Mouse (Mus musculus) forebrain, postnatal 0 days (tissue): ENCODE data around the gene Otog. TPM values are rescaled to one million over a fixed set of nuclear protein-coding genes. Genes with fewer than 3 reads are reported as not detected.
A peak's percentile ranks its signal among the peaks of the same experiment; 100 is the strongest.

Experiments used
- ATAC-seq: fragments of 200-750 bp; cut with Nextera tagmentation; 2 replicates; pipeline ENCODE4 v1.8.0; 2017; ENCODE audit warnings: mild to moderate bottlenecking, moderate library complexity
- DNase-seq: peaks from one replicate; pipeline ENCODE4 v3.0.0-alpha.2; 2015
- H3K27ac ChIP-seq: fragments of 300-500 bp; sonication (generic); 2 replicates; pipeline ENCODE4 v1.5.1; 2014; ENCODE audit warnings: low read depth, mild to moderate bottlenecking, antibody characterized with exemption, low read length, moderate library complexity, mixed read lengths
- H3K27me3 ChIP-seq: fragments of 300-500 bp; sonication (generic); 2 replicates; pipeline ENCODE4 v1.6.1; 2014; ENCODE audit warnings: mild to moderate bottlenecking, low read length, mixed read lengths; ENCODE audit not compliant: insufficient read depth
- H3K36me3 ChIP-seq: fragments of 300-500 bp; sonication (generic); 2 replicates; pipeline ENCODE4 v1.6.1; 2014; ENCODE audit warnings: mild to moderate bottlenecking, moderate library complexity; ENCODE audit not compliant: insufficient read depth
- H3K4me1 ChIP-seq: fragments of 300-500 bp; sonication (generic); 2 replicates; pipeline ENCODE4 v1.6.1; 2014; ENCODE audit warnings: antibody characterized with exemption; ENCODE audit not compliant: insufficient read depth
- H3K4me2 ChIP-seq: fragments of 300-500 bp; sonication (generic); 2 replicates; pipeline ENCODE4 v1.6.1; 2014; ENCODE audit warnings: low read depth, mild to moderate bottlenecking, moderate library complexity
- H3K4me3 ChIP-seq: fragments of 300-500 bp; sonication (generic); 2 replicates; pipeline ENCODE4 v1.5.1; 2014; ENCODE audit warnings: low read depth, low read length, mixed read lengths
- H3K9ac ChIP-seq: fragments of 300-500 bp; sonication (generic); 2 replicates; pipeline ENCODE4 v1.6.1; 2014; ENCODE audit warnings: mild to moderate bottlenecking
- H3K9me3 ChIP-seq: fragments of 300-500 bp; sonication (generic); 2 replicates; pipeline ENCODE4 v1.6.1; 2016; ENCODE audit warnings: low read length
- CTCF ChIP-seq: sonication (generic); IDR thresholded peaks from 2 replicates; pipeline ENCODE4 v1.5.1; 2016; ENCODE audit warnings: antibody characterized with exemption, control low read depth, low read depth
- WGBS: fragments of 180-500 bp; shearing (Covaris S2); extraction: QIAGEN DNeasy Blood & Tissue Kit; methylation state at CpG from one replicate; pipeline ENCODE4 v1.1.7; 2014; 5-methylcytosine and 5-hydroxymethylcytosine counted together
- polyA plus RNA-seq: library from polyadenylated mRNA; unstranded; fragments of >200 nt; fragmentation: Nextera tagmentation; extraction: Ambion mirVana; gene quantifications from 2 replicates; pipeline ENCODE4 v1.2.1, GENCODE M21; 2015
- total RNA-seq: library from RNA; depleted of rRNA; stranded (reverse); fragments of >200 nt; gene quantifications from 2 replicates; pipeline ENCODE4 v1.2.3, GENCODE M21; 2014

The Otog gene
- total and polyA plus RNA-seq, 2 experiments from 2014 or later = 0.02 TPM; not detected in 1

GRCm38 (mm10) chr7:46296330-46296729 is 55.5 kb downstream of the Otog start:
- no peaks in the 10 kb centered on the region for H3K36me3 ChIP-seq
- no peak overlapping the region for H3K27ac ChIP-seq
- no peaks in the 10 kb centered on the region for H3K9me3 ChIP-seq
- H3K9ac ChIP-seq = no peak overlapping the region
- no peak overlapping the region for H3K4me3 ChIP-seq
- H3K27me3 ChIP-seq = no peaks in the 10 kb centered on the region
- 39% methylated on average over 6 of the region's 6 CpGs for WGBS
- ATAC-seq (no peak; the same call in 1 of the 2 replicates), DNase-seq (no peak)
- no peaks in the 10 kb centered on the region for H3K4me1 ChIP-seq
- H3K4me2 ChIP-seq = no peak overlapping the region
- TF ChIP-seq CTCF = no peak

DNA sequence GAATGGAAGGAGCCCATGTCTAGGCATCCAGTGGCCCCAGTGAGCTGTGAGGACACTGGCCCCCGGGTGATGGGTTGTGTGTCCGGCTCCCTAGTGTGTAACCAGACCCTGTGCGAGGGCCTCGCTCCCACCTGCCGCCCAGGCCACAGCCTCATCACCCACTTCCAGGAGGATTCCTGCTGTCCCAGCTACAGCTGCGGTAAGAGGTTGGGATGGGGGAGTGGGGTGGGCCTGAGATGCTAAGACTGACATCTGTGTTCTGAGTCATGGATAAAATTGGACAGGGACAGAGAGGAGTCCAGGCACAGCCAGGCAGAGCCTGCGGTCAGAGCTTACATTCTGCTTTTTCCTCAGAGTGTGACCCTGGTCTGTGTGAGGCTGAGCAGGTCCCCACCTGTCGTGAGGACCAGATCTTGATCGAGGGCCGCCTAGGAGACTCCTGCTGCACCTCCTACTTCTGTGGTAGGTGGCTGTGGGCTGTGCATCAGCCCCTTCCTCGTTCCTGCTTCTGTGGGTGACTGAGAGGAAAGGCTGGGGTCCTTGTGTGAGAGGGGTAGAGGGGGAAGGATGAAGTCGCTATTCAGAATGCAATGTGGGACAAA is 60.3 kb downstream of the Otog start:
- no peaks in the 10 kb centered on the region for H3K36me3 ChIP-seq
- no peak for TF ChIP-seq CTCF
- H3K9ac ChIP-seq = no peak overlapping the region
- ATAC-seq (no peak), DNase-seq (no peak)
- no peak overlapping the region for H3K27ac ChIP-seq
- H3K27me3 ChIP-seq = no peaks in the 10 kb centered on the region
- H3K4me1 ChIP-seq = no peaks in the 10 kb centered on the region
- no peak overlapping the region for H3K4me2 ChIP-seq
- WGBS = 81% methylated on average over 12 of the region's 12 CpGs
- no peak overlapping the region for H3K4me3 ChIP-seq
- no peaks in the 10 kb centered on the region for H3K9me3 ChIP-seq

DNA sequence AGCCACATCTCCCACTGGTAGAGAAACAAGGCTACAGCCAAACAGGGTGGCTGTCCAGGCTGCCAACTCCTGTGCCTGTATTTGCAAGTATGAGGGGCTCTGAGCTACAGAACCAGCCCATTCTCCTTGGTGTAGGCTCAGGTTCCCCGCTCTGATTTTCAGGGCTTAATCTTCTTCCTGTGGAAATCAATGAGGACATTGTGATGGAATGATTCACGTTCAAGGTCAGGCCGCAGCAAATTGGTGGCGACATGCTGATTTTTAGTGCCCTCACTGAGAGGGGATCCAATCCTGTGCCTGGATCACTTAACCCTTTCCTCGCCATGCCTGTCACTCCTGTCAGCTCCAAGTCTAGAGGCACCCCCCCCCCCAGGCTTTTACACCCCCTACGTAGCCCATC is 72.7 kb downstream of the Otog start:
- DNase-seq (no peak), ATAC-seq (no peak)
- H3K9me3 ChIP-seq = no peaks in the 10 kb centered on the region
- H3K36me3 ChIP-seq = no peaks in the 10 kb centered on the region
- H3K4me2 ChIP-seq = no peak overlapping the region
- no peaks in the 10 kb centered on the region for H3K27me3 ChIP-seq
- H3K27ac ChIP-seq = no peak overlapping the region
- H3K9ac ChIP-seq = no peak overlapping the region
- H3K4me3 ChIP-seq = no peak overlapping the region
- WGBS = 32% methylated on average over 6 of the region's 6 CpGs
- TF ChIP-seq CTCF = no peak
- no peaks in the 10 kb centered on the region for H3K4me1 ChIP-seq

GRCm38 (mm10) chr7:46314220-46315009 is 73.6 kb downstream of the Otog start:
- Histone ChIP-seq H3K9ac (no peak overlapping the region), H3K4me3 (no peak overlapping the region), H3K9me3 (no peaks in the 10 kb centered on the region), H3K27me3 (no peaks in the 10 kb centered on the region), H3K36me3 (no peaks in the 10 kb centered on the region), H3K4me2 (no peak overlapping the region), H3K4me1 (no peaks in the 10 kb centered on the region), H3K27ac (no peak overlapping the region)
- DNase-seq = no peak
- WGBS = 28% methylated on average over 6 of the region's 6 CpGs
- no peak for TF ChIP-seq CTCF
- ATAC-seq = no peak

GRCm38 (mm10) chr7:46315692-46316091 is 74.9 kb downstream of the Otog start:
- no peak for DNase-seq
- Histone ChIP-seq H3K27ac (no peak overlapping the region), H3K4me1 (no peaks in the 10 kb centered on the region), H3K4me2 (no peak overlapping the region), H3K9ac (no peak overlapping the region), H3K36me3 (no peaks in the 10 kb centered on the region), H3K9me3 (no peaks in the 10 kb centered on the region), H3K4me3 (no peak overlapping the region), H3K27me3 (no peaks in the 10 kb centered on the region)
- ATAC-seq = no peak
- no peak for TF ChIP-seq CTCF
- WGBS = 68% methylated on average over 4 of the region's 4 CpGs

DNA sequence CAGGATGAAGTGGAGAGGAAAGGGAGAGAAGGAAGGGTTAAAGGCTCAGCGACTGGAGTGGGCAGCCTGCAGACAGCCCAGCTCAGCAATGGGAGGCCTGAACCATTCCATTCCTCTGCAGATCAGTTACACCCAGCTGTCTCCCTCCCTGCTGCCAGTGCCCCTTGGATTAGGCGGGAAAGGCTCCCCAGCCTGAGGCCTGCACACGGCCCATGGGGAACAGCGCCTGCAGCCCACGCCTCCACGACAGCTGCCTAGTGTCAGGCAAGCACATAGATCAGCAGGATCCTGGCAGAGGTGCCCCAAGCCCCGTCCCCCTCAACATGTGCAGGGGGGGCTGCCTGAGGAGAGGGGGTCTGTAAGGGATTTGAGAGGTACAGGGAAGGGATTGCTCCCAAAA is 76.2 kb downstream of the Otog start:
- DNase-seq (peak; percentile 13), ATAC-seq (peak; percentile 70)
- no peak overlapping the region for H3K27ac ChIP-seq
- H3K4me1 ChIP-seq = no peaks in the 10 kb centered on the region
- no peak for TF ChIP-seq CTCF
- no peak overlapping the region for H3K4me2 ChIP-seq
- H3K27me3 ChIP-seq = no peaks in the 10 kb centered on the region
- no peaks in the 10 kb centered on the region for H3K36me3 ChIP-seq
- no peaks in the 10 kb centered on the region for H3K9me3 ChIP-seq
- H3K9ac ChIP-seq = no peak overlapping the region
- 20% methylated on average over 7 of the region's 7 CpGs for WGBS
- no peak overlapping the region for H3K4me3 ChIP-seq

GRCm38 (mm10) chr7:46321242-46321641 is 80.5 kb downstream of the Otog start:
- no peak for ATAC-seq
- no peaks in the 10 kb centered on the region for H3K36me3 ChIP-seq
- no peaks in the 10 kb centered on the region for H3K9me3 ChIP-seq
- no peaks in the 10 kb centered on the region for H3K4me1 ChIP-seq
- no peak for TF ChIP-seq CTCF
- no peak overlapping the region for H3K9ac ChIP-seq
- no peak overlapping the region for H3K4me3 ChIP-seq
- no peak overlapping the region for H3K27ac ChIP-seq
- H3K27me3 ChIP-seq = no peaks in the 10 kb centered on the region; the same call in 1 of the 2 replicates
- 91% methylated on average over 3 of the region's 3 CpGs for WGBS
- DNase-seq = no peak
- no peak overlapping the region for H3K4me2 ChIP-seq
